Mouse (Mus musculus) adrenal gland (tissue): Measurements from ENCODE around the gene Cacng7.
"Not testable (repeated sequence)": the region's sequence is repeated elsewhere in the genome, so short reads cannot be mapped to it uniquely, and the experiment has no call there.

Experiments
- intact Hi-C: fragments of 180-260 bp; cut with DNase I; formaldehyde crosslinking; loops from one replicate; pipeline ENCODE4 v1.15.1; 2025
- long read RNA-seq, 2 experiments: library from polyadenylated mRNA; unstranded; transcript quantifications; one replicate each; pipeline ENCODE4 v2.0.0; 2020; ENCODE audit warnings: borderline replicate concordance in 1 of 2; ENCODE audit not compliant: insufficient replicate concordance in 1 of 2

Gene Cacng7
- long read RNA-seq, experiment 1, result 0 reads
- long read RNA-seq, experiment 2, partial matches to known transcripts, result 0 of 1 reads
- long read RNA-seq, experiment 2, other reads (novel, unspliced or antisense), result 1 of 1 reads

DNA sequence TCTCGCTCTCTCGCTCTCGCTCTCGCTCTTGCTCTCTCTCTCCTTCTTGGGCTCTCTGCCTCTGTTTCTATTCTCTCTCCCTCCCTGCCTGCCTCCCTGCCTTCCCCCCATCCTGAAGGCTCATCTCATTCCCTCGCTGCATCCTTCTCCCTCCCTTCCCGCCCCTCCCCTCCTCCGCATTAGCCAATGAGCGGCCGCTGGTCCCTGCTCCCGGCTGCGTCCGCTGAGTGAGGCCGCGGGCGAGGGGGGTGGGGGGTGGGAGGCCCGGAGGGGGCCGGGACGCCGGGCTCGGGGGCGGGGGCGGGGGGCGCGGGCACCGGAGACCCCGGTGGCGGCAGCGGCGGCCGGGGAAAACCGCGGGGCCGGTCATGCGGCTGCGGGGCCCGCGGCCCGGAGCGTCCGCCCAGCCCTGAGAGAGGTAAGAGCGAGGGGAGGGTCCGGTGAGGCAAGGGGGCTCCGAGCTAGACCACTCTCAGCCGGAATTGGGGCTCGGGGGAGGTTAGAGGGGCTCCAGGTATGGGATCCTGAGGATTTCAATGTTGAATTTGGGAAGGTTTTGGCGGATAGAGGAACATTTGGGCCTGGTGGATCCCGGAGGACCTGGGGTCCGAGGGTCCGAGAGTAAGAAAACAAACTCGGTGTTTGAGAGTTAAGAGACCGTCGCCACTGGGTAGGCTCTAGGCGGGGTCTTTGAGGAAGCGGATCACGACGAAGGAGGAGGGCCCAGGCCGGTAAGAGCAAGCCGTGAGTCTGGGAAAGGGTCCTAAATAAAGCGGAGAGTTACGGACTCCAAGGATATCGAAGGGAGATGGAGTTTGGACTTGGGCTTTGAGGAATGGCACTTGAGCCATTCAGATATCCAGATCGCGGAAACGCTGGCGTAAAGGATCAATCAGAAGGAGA is at the start of gene Cacng7:
TSS of gene Cacng7 (plus strand) at position 337 of the 903 bp plus-strand sequence.
- intact Hi-C loops, result loop anchor here (5.0 kb wide), 1 partner anchor 39 kb away; no protein-coding TSS in a partner anchor

DNA sequence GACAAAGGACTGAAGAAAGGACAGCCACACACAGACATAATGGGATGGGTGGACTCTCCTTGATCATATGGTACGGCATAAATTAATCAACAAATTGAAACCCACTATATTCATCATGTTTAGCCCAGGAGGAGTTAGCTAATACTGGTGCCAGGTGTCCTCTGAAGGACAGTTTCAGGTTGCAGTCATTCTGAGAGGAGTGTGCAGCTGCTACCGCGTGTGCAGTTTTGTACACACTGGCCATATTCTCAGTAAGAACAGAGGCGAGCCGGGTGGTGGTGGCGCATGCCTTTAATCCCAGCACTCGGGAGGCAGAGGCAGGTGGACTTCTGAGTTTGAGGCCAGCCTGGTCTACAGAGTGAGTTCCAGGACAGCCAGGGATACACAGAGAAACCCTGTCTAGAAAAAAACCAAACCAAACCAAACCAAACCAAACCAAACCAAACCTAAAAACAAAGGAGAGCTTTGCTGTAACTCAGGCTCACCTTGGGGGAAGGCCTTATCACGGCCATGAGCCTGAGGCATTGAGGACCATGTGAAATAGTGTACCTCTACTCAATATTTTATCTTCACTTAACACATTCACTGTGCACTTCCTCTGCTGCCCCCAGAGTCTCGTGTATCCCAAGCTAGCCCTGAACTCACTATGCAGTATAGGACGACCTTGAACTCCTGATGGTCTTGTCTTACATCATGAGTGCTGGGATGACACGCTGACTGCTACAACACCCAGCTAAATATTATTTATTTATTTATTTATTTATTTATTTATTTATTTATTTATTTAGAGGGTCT is 49.5 kb upstream of the Cacng7 start:
- intact Hi-C loops, result no loop called here

DNA sequence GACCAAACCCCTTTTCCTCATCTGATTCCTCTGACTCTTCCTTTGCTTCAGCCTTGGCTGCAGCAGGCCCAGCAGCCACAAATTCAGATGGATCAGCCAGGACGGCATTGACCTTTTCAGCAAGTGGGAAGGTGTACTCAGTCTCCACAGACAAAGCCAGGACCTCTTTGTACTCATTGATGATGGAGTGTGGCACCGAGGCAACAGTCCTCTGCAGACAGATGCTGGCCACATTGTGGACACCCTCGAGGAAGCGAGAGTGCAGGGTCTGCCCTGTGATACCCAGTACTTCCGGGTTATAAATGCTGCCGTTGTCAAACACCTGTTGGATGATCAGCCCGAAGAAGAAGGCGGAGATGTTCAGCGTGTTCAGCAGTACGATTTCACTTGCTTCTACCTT is 48.2 kb upstream of the Cacng7 start:
- intact Hi-C loops, result no loop called here

DNA sequence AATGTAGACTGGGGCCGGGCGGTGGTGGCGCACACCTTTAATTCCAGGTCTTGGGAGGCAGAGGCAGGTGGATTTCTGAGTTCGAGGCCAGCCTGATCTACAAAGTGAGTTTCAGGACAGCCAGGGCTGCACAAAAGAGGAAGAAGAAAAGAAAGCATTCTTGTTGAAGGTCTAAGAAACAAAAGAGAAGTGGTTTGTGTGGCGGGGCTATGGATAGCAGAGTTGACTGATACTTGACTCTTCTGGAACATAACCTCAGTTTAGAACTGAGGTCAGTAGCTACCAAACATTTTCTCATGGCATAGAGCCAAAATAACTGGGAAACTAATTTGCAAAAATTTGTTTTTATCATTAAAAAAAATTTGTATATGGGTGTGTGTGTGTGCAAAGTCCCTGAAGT is 46.7 kb upstream of the Cacng7 start:
- intact Hi-C loops, result no loop called here

DNA sequence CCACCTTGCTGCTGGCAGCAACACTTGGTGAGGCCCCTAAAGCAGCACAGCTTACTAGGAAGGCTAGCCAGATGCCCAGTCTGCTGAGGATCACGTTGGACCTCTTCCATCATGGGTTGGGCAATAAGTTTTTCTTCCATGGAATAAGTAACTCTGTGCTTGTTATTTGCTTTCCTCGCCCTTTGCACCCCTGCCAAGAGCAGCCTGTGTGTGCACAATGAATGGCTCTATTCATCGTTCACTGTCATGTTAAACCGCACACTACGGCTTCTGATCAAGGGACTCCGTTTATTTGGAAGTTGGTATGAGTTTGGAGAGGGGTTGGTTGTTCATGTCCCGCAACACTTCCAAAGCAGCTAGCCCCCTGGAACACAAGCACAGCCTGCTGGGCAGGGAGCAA is 45.6 kb upstream of the Cacng7 start:
- intact Hi-C loops, result no loop called here

DNA sequence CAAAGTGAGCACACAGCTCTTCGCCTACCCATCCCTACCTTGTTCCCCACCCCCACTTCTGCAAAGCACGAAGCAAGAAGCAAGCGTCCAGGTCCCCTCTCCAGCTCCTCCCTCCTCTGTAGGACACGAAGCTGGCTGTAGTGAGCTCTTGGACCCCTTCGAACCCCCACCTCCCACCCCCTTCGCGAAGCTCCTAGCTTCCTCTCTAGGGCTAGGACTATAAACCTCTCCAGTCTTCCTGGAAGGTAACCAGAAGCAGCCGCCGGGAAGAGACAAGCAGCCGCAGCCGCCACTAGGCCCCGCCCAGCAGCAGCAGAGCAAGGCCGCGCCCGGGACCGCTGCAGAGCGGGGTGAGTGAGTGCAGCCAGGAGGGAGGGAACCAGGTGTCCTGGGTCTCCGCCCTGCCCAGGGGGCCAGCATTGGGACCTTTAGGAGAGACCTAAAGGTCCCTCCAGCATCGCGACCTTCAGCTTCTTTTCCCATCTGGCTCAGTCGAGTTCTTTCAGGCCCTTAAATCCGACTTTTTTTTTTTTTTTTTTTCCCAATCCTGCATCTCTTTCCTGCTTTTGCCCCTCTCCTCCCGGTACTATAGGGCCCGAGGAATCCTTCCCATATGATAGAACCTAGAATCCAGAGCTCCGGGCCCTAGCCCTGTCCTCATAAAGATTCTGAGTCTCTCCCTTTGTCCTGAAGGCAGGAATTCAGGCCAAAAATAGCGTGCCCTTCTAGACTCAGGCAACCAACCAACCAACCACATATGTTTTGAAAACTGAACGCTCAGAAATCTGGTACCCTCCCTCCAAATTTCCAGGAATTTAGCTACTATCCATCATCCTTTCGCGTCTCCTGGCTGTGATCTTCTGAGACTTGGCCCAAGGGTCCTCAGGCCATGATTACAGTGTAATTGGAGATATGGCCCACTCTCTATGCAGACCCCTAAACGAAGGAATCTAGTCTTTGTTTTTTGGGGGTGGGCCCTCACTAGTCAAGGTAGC is 43.5 kb upstream of the Cacng7 start, which contains the start of the genes Myadm and Prkcg:
TSS of gene Myadm (plus strand) at position 105 of the 995 bp plus-strand sequence.
TSS of gene Prkcg (plus strand) at position 204 of the 995 bp plus-strand sequence.
- intact Hi-C loops, result no loop called here

DNA sequence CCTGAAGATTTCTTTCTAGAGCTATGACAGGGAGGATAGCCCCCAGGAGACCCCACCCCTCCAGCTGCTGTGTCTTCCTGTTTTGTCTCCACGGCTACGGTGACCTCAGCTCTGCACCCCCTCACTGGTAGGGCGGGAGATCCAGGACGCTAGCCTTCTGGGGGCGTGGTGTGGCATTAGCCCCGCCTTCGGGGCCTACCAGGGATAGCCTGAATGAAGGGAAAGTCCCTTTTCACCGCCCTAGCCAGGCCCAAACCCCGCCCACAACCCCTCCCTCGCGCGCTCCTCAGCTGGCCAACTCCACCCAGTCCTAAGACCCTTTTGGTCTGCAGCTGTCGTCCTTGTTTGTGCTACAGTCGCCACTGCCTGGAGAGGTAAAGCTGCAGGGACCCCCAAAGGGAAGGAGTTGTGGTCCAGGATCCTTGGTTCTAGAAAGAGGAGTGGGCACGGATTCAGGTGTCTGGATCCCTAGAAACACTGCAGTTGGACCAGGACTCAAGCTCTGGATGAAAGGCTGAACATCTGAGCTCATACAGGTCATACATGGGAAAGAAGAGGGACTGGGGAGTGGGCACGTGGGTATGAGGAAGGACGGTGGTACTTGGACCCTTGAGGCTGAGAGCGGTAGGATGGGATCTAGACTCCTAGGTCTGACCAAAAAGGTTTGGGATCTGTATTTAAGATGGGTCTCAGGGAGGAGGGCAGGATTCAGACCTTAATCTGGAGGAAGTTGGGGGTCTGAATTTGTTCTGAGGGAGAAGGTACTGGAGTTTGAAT is 42.3 kb upstream of the Cacng7 start:
- intact Hi-C loops, result no loop called here

DNA sequence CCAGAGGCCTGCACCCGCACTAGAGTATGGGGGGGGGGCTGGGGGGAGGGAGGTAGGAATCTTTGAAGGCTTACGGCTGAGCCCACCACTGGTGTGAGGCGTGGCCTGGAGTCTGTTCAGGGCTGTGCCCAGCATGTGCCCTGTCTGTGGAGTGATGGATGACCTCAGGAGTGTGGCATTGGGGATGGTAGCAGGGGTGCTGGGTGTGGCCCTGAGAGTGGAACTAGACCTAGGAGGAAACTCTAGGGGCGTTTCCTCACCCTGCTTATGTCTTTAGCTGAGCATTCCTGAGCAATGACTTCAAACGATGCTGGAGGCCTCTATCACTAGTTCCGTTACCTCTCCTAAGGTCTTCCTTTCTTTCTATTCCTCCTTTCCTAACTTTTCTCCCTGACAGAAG is 41.6 kb upstream of the Cacng7 start:
- intact Hi-C loops, result no loop called here

DNA sequence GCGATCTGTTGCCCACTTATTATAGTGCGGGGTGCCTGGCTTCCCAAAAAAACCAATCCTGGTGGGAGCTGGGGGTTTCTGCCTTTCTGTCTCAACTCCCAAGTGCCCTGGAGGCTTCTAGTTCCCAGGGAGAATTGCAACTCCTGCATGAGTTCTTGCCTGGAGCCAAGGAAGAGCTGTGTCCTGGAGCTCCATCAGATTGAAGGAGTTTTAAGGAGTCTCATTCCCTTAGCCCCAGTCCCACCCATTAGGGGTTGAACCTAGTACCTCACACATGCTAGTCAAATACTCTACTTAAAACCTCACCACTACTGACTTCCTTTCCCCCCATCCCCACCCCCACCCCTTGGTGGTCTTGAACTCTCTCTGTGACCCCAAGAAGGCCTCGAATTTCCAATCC is 41.0 kb upstream of the Cacng7 start:
- intact Hi-C loops, result no loop called here

DNA sequence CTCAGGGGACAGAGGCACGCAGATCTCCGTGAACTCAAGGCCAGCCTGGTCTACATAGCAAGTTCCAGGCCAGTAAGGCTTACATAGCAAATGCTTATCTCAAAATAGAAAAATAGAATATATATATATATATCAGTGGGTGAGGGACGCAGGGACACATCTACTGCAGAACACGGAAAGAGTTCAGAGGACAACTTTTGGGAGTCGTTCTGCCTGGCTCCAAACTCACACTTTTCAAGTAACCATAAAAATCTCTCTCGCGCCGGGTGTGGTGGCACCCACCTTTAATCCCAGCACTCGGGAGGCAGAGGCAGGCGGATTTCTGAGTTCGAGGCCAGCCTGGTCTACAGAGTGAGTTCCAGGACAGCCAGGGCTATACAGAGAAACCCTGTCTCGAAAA is 40.5 kb upstream of the Cacng7 start:
- intact Hi-C loops, result not testable (repeated sequence)

DNA sequence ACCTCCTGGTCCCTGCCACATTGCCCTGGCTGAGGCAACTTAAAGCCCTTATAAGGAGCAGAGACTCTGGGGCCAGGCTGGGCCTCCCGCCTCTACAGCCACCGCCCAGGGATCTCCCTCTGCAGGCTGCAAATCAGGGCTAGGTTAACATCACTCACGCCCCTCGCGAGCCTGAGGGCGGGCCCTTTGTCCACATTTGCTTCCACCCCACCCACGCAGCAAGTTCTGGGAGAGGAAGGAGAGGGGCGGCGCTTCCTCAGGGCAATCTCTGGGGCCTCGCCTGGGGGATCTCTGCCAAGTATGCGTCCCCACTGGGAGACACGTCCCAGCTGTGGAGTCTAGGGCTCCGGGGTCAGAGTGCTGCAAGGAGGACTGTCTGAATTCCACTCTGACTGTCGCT is 40.0 kb upstream of the Cacng7 start:
- intact Hi-C loops, result no loop called here

DNA sequence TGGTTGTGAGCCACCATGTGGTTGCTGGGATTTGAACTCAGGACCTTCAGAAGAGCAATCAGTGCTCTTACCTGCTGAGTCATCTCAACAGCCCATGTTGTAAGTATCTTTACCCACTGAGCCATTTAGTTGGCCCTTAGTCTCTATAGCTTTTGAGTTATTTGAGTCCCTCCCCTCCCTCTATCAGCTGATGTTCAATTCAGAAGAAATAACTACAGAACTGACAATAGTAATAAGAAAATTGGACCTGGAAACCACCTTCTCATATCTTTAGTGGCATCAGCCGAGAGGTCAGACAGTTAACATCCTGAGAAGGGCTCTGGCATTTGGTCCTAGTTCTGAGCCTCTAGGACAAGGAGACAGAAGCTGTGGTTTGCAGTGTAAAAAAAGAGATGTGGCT is 38.0 kb upstream of the Cacng7 start:
- intact Hi-C loops, result no loop called here

DNA sequence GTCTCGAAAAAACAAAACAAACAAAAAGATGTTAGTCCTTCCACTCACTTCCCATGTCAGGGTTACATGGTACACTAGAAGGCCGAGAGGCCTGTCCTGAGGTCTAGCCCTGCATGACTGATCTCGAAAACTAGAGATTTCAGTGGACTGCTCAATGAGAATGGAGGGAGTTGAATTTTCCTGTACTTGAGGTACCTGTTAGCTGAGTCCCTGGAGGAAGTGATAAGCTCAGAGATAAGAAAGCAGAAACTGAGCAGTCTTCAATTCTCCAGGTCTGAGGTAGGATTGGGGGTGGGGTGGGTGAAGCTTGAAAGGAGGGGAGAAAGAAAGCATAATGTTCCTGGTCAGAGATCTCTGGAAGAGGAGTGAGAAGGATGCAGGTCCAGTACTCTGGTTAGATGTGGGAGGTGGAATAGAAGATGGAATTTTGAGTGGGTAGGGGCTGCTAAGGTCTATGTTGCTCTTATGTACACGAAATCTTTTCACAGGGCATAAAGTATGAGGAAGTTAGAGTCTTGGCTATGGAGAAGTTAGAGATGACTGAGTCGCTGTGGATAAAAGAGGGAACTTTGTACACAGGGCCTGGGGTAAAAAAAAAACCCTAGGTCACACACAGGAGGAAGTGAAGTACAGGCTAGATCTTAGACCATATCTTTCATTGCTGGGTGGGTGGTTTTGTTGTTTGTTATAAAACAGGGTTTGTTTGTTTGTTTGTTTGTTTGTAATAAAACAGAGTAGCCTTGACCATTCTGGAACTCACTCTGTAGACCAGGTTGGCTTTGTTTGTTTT is 37.2 kb upstream of the Cacng7 start:
- intact Hi-C loops, result no loop called here

DNA sequence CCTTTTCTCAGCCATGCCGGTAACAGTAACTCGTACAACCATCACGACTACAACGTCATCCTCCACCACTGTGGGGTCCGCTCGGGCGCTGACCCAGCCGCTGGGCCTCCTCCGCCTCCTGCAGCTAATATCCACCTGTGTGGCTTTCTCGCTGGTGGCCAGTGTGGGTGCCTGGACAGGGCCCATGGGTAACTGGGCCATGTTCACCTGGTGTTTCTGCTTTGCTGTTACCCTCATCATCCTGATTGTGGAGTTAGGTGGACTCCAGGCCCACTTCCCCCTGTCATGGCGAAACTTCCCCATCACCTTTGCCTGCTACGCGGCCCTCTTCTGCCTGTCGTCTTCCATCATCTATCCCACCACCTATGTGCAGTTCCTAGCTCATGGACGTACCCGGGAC is 36.0 kb upstream of the Cacng7 start:
- intact Hi-C loops, result no loop called here

DNA sequence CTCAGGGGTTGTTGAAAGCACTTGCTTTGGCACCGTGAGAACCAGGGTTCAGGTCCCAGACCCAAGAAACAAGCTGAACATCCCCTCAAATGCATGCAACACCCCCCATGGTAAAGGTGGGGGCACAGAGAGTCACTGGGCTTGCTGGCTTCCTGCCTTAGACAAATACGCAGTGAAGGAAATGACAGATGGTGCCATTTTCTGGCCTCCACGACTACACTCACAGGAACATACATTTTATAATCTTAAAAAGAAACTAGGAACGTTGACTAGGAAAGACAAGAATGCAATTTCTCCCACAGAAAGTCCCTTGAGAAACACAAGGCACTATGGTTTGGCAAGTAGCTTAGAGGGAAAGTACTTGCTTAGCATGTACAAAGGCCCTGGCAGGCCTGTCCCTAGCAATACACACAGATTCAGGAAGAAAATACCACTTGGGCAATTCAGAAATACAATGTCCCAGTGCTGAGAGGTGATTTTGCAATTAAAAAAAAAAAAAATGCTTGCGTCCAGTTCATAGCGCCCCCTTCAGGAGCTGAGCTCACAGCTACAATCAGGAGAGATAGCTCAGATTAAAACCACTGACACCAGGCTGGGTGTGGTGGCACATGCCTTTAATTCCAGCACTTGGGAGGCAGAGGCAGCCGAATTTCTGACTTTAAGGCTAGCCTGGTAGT is 32.7 kb upstream of the Cacng7 start:
- intact Hi-C loops, result loop anchor here (5.0 kb wide), 2 partner anchors 63 to 78 kb away; no protein-coding TSS in a partner anchor

DNA sequence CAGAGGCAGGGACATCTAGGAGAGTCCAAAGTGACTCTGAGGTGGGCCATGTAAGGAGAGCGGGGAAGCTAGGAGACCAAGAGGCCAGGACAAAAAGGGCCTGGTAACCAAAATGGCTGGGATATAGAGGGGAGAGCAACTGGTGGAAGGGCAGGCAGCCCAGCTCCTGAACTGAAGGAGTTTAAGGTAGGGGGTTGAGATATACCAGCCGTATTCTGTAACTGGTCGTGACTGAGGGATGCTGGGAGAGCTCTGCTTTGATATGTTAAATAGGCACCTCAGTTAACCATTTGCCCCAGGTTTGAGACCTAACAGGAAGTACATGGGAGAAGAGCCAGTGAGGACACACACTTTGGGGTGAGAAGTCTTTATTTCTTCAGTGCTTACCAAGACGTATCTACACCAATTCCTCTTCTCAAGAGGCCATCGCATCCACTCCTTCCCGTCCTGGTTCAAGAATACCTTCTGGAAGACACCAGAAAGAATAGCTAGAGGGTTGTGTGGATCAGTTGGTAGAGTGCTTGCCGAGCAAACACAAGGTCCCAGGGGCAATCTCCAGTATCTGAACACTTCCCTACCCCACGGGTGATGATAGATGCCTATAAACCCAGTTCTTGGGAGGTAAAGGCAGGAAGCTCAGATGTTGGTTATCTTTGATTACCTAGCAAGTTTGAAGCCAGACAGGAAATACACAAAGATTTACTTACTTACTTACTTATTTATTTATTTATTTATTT is 31.7 kb upstream of the Cacng7 start:
- intact Hi-C loops, result loop anchor here (5.0 kb wide), 2 partner anchors 64 to 79 kb away; no protein-coding TSS in a partner anchor
